Mouse (Mus musculus): ENCODE data around the gene Gpr15. TPM values are rescaled to one million over a fixed set of nuclear protein-coding genes. Genes with fewer than 3 reads are reported as not detected.

Gpr15 gene
- total and polyA plus RNA-seq, 2 experiments from 2014 or later = 0.05 TPM; not detected in 1

DNA sequence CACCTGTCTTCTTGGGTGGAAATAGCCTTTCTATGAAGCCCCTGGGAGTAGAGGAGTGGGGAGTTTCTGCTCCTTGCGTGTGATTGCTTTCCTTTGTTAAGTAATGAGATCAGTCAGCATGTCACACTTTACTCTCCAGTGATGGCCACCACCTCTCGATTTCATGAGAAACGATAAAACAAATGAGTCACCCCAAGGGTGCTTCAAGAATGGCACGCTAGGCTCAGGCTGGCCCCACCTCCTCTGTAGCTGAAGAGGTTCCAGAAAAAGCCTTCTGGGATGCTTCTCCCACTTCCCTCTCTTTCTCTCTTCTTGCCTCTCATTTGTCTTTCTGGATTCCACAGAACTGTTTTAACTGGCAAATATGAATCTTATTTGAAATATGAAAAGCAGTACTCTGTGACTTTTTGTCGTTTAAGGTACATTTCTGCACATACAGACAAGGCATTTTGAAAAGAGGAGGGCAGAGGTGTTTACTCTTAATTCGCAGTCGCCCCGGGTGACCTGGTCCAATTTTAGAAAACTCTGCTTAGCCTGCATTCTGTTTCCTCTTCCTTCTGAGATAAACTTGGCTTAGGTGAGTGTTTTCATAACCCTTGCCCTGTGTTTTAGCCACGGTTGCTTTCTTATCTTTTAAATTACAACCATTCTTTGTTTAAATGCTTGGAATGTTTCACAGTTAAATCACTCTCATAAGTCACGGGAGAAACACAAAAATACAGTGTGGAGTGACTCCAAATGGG, 15.3 kb downstream of the Gpr15 start:
- no peak overlapping the region for H3K9ac ChIP-seq (replicated peaks; ENCODE audit: low read length)
- no peaks in the 10 kb centered on the region for H3K27me3 ChIP-seq (ENCODE audit: insufficient read depth, low read length)
- no peak overlapping the region for H3K4me3 ChIP-seq (ENCODE audit: low read length)
- no peak for TF ChIP-seq CTCF (IDR thresholded peaks at IDR 0.05; ENCODE audit: low read depth)
- H3K27ac ChIP-seq = no peak overlapping the region
- no peaks in the 10 kb centered on the region for H3K9me3 ChIP-seq (ENCODE audit: low read length)
- DNase-seq (ENCODE audit: low spot score) (no peak), ATAC-seq (no peak)
- no peak overlapping the region for H3K4me2 ChIP-seq (ENCODE audit: low read depth, low read length)
- no peaks in the 10 kb centered on the region for H3K4me1 ChIP-seq (ENCODE audit: insufficient read depth, low read length)
- no peaks in the 10 kb centered on the region for H3K36me3 ChIP-seq (ENCODE audit: insufficient read depth, low read length)
- WGBS = 45% methylated on average over 10 of the region's 10 CpGs

DNA sequence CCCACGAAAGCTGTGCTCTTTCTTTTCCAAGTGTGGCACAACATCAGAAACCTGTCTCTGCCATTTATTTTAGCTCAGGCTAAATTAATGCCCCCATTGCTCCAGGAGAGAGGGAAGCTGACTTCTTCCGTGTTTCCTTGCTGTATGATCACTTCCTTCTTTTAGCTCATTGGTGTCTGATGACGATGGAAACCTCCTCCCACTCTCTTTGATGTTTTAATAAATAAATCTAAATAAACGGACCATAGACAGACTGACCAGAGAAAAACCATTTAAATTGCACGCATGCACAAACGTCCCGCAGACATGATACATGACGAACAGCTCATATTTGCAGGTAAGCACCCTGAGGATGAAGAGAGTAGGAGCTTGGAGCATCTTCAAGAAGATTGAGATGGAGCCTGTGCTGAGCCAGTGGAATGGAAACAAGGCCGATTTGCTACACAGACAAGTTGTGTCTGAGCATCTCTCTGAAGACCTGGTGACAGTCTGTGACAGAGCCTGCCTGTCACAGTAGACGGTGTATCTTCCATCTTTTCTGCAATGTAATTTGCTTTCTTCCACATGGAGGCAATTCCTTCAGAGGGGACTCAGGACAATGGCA, 16.4 kb downstream of the Gpr15 start:
- Histone ChIP-seq H3K4me3 (ENCODE audit: low read length) (no peak overlapping the region), H3K9ac (replicated peaks; ENCODE audit: low read length) (no peak overlapping the region), H3K27ac (no peak overlapping the region), H3K36me3 (ENCODE audit: insufficient read depth, low read length) (no peaks in the 10 kb centered on the region), H3K4me2 (ENCODE audit: low read depth, low read length) (no peak overlapping the region), H3K9me3 (ENCODE audit: low read length) (no peaks in the 10 kb centered on the region), H3K4me1 (ENCODE audit: insufficient read depth, low read length) (no peaks in the 10 kb centered on the region), H3K27me3 (ENCODE audit: insufficient read depth, low read length) (no peaks in the 10 kb centered on the region)
- 87% methylated on average over 10 of the region's 10 CpGs for WGBS
- no peak for DNase-seq (ENCODE audit: low spot score)
- no peak for ATAC-seq
- TF ChIP-seq CTCF (IDR thresholded peaks at IDR 0.05; ENCODE audit: low read depth) = no peak

DNA sequence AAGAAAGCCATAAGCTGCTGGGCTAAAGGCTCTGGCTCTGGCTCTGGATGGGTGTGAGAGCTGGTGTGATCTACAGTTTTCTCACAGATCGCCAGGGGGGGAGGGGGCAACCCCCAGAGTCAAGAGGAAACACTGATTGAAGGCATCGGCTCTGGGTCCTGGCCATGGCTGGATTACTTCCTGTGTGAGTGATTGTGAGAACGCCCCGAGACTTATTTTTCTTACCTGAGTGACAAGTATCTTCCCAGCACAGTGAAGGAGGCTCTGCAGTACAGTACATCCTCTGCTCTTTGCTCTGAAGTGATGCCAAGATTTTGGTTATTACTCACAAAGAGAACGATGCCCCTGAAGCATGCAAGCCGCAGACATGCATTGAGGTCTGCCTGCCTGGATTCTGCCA, 17.1 kb downstream of the Gpr15 start:
- Histone ChIP-seq H3K27ac (no peak overlapping the region), H3K36me3 (ENCODE audit: insufficient read depth, low read length) (no peaks in the 10 kb centered on the region), H3K4me1 (ENCODE audit: insufficient read depth, low read length) (no peaks in the 10 kb centered on the region), H3K4me2 (ENCODE audit: low read depth, low read length) (no peak overlapping the region), H3K9me3 (ENCODE audit: low read length) (no peaks in the 10 kb centered on the region), H3K27me3 (ENCODE audit: insufficient read depth, low read length) (no peaks in the 10 kb centered on the region), H3K4me3 (ENCODE audit: low read length) (no peak overlapping the region), H3K9ac (replicated peaks; ENCODE audit: low read length) (no peak overlapping the region)
- no peak for ATAC-seq
- no peak for DNase-seq (ENCODE audit: low spot score)
- WGBS = 71% methylated on average over 6 of the region's 6 CpGs
- TF ChIP-seq CTCF (IDR thresholded peaks at IDR 0.05; ENCODE audit: low read depth) = no peak

DNA sequence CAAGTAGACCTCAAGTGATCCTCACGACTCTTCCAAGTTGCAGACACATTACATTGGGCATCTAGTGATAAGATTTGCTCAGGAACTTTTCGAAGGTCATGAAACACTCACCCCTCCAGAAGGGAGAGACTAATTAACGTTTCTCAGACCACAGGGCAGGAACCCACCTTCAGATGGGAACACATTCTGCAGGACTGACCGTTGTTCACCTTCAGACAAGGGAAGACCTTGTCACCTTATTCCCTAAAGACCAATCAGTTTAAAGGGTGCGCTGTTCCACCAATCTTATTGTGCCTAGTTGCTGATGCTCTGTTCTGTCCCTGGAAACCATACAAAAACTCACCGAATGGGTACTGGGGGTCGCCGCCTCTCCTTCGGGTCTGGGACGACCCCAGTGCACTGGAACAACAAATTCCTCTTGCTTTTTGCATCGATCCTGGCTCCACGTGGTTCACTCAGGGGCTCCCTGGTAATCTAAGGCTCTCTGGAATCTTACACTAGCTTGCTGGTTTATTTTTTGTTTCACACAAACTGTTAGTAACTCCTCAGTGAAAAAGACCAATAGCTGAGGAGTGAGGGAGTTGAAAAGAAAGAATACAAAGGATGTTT, 17.9 kb downstream of the Gpr15 start:
- Histone ChIP-seq H3K27ac (no peak overlapping the region), H3K36me3 (ENCODE audit: insufficient read depth, low read length) (no peaks in the 10 kb centered on the region), H3K9me3 (ENCODE audit: low read length) (no peaks in the 10 kb centered on the region), H3K4me2 (ENCODE audit: low read depth, low read length) (no peak overlapping the region), H3K27me3 (ENCODE audit: insufficient read depth, low read length) (no peaks in the 10 kb centered on the region), H3K4me3 (ENCODE audit: low read length) (no peak overlapping the region), H3K9ac (replicated peaks; ENCODE audit: low read length) (no peak overlapping the region), H3K4me1 (ENCODE audit: insufficient read depth, low read length) (no peaks in the 10 kb centered on the region)
- TF ChIP-seq CTCF (IDR thresholded peaks at IDR 0.05; ENCODE audit: low read depth) = no peak
- 88% methylated on average over 12 of the region's 12 CpGs for WGBS
- DNase-seq (ENCODE audit: low spot score) (no peak), ATAC-seq (no peak)

DNA sequence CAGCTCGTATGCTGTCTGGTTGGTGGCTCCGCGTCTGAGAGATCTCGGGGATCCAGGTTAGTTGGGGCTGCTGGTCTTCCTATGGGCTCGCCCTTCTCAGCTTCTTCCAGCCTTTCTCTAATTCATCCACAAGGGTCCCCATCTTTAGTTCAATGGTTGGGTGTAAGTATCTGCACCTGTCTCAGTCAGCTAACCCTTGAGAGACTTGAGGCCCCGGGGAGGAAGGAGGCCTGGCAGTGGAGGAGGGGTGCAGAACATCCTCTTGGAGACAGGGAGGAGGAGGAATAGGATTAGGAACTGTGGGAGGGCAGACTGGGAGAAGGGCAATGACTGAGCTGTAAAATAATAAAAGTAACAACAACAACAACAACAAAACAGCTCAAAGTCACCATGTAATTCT, 18.7 kb downstream of the Gpr15 start:
- no peaks in the 10 kb centered on the region for H3K4me1 ChIP-seq (ENCODE audit: insufficient read depth, low read length)
- no peak for DNase-seq (ENCODE audit: low spot score)
- H3K36me3 ChIP-seq (ENCODE audit: insufficient read depth, low read length) = no peaks in the 10 kb centered on the region
- TF ChIP-seq CTCF (IDR thresholded peaks at IDR 0.05; ENCODE audit: low read depth) = no peak
- no peaks in the 10 kb centered on the region for H3K9me3 ChIP-seq (ENCODE audit: low read length)
- H3K4me3 ChIP-seq (ENCODE audit: low read length) = no peak overlapping the region
- H3K4me2 ChIP-seq (ENCODE audit: low read depth, low read length) = no peak overlapping the region
- ATAC-seq = no peak
- WGBS = 86% methylated on average over 6 of the region's 6 CpGs
- H3K27ac ChIP-seq = no peak overlapping the region
- no peaks in the 10 kb centered on the region for H3K27me3 ChIP-seq (ENCODE audit: insufficient read depth, low read length)
- H3K9ac ChIP-seq (replicated peaks; ENCODE audit: low read length) = no peak overlapping the region

DNA sequence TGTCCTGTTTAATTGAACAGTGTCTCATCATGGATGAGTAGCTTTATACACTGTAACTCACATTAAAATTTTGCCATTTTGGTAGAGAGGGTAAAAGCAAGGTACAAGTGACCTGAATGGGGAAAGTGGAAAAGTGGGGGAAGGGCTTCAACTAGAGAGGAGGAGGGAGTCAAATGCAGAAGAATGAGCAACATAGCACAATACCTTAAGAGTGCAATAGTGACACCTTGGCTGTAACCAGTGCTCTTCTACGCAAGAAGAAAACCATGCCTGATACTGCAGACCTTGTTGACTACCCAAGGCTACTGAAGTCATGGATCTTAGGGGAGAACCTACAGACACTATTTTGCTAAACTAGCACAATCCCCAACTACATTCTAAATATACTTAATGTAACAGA, 21.6 kb downstream of the Gpr15 start:
- Histone ChIP-seq H3K9ac (replicated peaks; ENCODE audit: low read length) (no peak overlapping the region), H3K4me1 (ENCODE audit: insufficient read depth, low read length) (no peaks in the 10 kb centered on the region), H3K27ac (no peak overlapping the region), H3K4me2 (ENCODE audit: low read depth, low read length) (no peak overlapping the region), H3K36me3 (ENCODE audit: insufficient read depth, low read length) (no peaks in the 10 kb centered on the region), H3K9me3 (ENCODE audit: low read length) (no peaks in the 10 kb centered on the region), H3K4me3 (ENCODE audit: low read length) (no peak overlapping the region), H3K27me3 (ENCODE audit: insufficient read depth, low read length) (no peaks in the 10 kb centered on the region)
- WGBS = 93% methylated on average over 1 of the region's 1 CpGs
- ATAC-seq (no peak), DNase-seq (ENCODE audit: low spot score) (no peak)
- TF ChIP-seq CTCF (IDR thresholded peaks at IDR 0.05; ENCODE audit: low read depth) = no peak

DNA sequence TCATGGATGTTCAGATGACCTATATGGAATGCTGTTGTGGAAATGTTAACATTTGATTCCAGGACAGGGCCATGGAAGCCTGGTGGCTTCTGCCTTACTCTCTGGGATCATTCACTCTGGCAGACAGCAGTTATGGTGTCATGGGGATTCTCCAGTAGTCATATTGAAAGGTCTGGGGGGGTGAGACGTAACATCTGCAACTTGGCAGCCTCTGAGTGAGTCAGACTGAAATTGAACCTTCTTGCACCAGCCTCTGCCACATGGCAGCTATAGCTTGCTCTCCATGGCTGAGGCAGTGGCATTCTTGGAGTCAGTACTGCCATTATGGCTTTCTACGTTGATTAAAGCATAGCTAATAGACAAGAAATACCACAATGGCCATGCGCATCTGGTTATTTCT, 22.1 kb downstream of the Gpr15 start:
- Histone ChIP-seq H3K9ac (replicated peaks; ENCODE audit: low read length) (no peak overlapping the region), H3K9me3 (ENCODE audit: low read length) (no peaks in the 10 kb centered on the region), H3K4me3 (ENCODE audit: low read length) (no peak overlapping the region), H3K27me3 (ENCODE audit: insufficient read depth, low read length) (no peaks in the 10 kb centered on the region), H3K4me1 (ENCODE audit: insufficient read depth, low read length) (no peaks in the 10 kb centered on the region), H3K4me2 (ENCODE audit: low read depth, low read length) (no peak overlapping the region), H3K36me3 (ENCODE audit: insufficient read depth, low read length) (no peaks in the 10 kb centered on the region), H3K27ac (no peak overlapping the region)
- ATAC-seq (no peak), DNase-seq (ENCODE audit: low spot score) (no peak)
- WGBS = 83% methylated on average over 3 of the region's 3 CpGs
- no peak for TF ChIP-seq CTCF (IDR thresholded peaks at IDR 0.05; ENCODE audit: low read depth)

Measured in hindbrain, postnatal 0 days (tissue).